Mouse (Mus musculus): ENCODE data around the gene Zfand4.
"Not testable (repeated sequence)": the region's sequence is repeated elsewhere in the genome, so short reads cannot be mapped to it uniquely, and the experiment has no call there.

Gene Zfand4

DNA sequence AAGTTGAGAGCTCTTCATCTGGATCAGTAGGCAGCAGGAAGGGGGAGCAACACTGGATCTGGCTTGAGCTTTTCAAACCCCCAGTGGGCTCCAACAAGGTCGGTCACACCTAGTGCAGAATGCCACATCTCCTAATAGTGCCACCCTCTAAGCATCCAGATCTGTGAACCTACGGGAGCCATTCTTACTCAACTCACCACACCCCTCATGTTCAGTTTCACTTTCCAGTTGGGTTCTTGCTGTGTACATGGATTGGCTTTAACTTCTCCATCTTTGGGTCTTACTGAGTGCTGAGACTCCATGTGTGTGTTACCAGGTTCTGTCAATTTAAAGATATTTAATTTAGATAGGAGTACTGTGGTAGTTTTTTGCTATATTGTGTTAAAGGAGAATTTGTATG lies 47.4 kb downstream of the Zfand4 start:
- no peak for DNase-seq (ENCODE audit: extremely low read depth, low read depth, low spot score)

DNA sequence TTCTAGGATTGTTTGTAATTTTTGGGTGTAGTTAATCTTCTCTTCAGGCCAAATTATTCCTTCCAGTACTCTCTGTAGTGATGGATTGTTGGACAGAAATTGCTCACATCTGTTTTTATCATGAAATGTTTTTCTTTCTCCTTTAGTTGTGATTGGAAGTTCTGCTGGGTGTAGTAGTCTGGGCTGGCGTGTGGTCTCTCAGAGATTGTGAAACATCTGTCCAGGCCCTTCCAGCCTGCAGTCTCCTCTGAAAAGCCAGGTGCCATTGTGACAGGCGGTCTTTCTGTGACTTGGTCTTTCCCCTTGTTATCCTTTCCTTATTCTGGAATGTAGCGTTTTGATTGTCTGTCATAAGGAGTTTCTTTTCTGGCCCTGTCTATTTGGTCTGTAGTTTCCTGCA lies 55.2 kb downstream of the Zfand4 start:
- DNase-seq (ENCODE audit: extremely low read depth, low read depth, low spot score), result no peak

DNA sequence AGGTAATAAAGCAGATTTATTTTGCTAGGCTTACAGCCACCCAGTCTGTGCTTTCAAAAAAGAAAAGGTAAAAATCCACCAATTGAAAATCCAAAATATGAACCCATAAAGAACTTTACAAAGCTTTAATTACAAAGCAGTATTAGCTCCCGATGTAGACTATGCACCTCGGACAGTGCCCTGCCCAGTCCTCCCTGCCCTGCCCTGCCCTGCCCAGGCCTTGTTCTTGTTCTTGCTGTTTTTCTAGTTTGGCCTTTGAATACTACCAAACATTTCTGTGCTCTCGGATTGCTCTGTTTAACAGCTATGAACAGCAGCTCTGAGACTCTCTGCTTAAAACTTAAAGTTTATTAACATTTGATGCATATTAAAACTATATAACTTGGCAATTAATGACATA lies 62.6 kb downstream of the Zfand4 start:
- no peak for DNase-seq (ENCODE audit: extremely low read depth, low read depth, low spot score)

DNA sequence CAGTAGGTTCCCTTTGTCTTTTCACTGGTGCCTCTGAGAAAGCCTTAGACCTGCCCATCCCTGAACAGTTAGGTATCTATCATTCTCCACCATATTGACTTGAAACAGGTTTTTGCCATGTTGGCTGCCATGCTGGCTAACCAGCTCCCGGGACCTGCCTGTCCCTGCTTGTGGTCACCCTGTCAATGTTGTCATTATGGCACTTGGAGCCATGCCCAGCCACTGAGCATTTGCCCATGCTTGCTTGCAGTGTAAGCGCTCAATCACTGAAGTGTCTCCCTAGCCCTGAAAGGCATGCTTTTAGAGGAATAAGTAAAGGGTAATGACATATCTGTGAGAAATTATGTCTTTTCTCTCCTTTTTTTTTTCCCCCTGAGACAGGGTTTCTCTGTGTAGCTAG lies 67.4 kb downstream of the Zfand4 start:
- DNase-seq (ENCODE audit: extremely low read depth, low read depth, low spot score), result no peak

DNA sequence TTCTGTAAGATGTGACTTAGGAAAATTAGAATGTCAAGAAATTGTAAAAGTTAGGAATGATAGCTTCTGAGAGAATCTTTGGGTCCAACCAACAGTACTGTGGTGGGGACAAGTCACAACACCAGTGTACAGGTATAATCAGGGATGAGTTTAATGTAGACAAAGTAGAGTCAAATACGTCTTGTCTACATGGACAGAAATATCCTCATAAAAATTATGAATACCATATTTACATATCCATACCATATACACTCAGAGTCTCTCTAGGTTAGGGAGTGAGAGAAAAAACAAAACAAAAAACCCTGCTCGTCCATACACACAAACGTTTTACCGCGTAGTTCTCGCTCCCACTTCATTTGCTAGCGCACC lies 73.4 kb downstream of the Zfand4 start:
- no peak for DNase-seq (ENCODE audit: extremely low read depth, low read depth, low spot score)

DNA sequence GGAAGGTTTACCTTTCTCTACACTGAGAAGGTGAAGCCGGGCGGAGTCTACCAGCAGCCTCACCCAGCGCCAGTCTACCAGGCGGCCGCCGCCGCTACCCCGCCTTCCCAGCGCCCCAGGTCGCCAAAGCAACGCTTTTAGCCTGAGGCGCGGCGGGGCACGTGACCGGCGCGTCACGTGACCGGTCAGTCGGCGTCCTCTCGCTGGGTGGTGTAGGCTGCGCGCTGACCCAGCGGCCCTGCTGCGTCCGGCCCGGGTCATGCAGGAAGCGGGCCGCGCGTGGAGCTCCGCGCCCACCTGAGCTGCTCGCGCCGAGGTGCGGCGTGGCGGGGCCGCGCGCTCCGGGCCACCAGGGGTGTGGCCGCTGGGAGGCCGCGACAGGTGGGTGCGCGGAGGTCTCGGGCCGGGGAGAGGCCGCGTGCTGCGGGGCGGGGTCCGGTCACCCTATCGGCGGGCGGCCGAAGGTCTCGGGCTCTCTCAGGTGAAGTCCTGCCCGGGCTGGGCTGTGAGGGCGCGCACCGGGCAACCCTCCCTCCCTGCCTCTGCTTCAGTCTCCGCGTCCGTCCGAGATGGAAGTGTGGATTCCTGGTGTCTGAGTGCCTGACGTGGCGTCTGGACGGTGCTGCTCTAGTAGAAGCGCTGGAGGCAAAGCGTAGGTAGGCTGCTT lies 73.9 kb downstream of the Zfand4 start, which contains the start of gene March8:
TSS of gene March8 (plus strand) at position 190 of the 667 bp plus-strand sequence.
- DNase-seq (ENCODE audit: extremely low read depth, low read depth, low spot score), result peak; percentile 45

DNA sequence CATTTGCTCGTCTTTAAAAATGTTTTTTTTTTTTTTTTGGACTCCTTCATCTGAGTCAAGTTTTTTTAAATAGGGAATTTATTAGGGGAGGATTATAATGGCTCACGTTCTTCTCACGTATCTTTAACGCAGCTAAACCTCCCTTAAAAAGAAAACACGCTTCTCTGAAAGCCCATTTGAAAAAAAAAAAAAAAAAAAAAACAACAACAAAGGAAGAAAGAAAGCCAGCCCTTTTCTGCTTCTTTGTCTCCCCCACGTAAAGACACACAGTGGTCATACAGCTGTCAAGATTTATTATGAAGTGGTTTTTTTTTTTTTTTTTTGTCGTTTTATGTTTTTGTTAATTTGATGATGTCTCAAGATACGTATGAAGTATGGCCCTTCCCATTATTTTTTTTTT lies 74.5 kb downstream of the Zfand4 start:
- no peak for DNase-seq (ENCODE audit: extremely low read depth, low read depth, low spot score)

DNA sequence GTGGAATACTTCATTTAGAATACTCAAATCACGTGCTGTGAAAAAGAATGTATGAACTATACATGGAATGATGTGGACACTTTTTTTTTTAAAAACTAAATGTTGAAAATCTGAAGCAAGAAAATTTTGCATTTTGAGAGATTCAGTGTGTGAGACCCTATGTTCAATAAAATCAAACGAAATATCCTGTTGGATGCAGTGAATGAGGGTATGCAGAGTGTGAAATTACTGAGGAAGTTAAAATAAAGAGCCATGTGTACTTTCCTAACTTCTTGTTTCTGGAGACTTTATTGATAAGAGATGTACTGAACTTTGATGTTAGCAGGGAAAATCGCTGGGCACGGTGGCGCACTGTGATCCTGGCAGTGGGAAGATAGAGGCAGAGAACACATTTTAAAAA lies 75.1 kb downstream of the Zfand4 start:
- no peak for DNase-seq (ENCODE audit: extremely low read depth, low read depth, low spot score)

DNA sequence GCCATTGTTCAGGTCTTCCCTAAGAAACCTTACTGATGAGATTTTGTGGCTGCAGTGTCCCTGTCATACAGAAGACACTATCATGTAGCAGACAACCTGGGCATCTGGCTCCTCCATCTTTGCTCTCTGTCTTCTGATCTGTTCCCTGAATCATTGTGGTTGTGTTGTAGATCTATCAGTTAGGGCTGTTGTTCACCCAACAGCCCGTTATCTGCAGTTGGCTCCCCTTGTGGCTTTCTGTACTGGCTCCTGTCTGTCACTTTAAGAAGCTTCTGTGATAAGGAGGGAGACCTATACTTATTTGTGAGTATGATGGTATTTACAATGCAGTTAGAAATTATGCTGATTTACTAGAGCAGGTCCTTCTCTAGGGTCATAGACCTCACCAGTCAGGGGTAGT lies 76.5 kb downstream of the Zfand4 start:
- no peak for DNase-seq (ENCODE audit: extremely low read depth, low read depth, low spot score)

DNA sequence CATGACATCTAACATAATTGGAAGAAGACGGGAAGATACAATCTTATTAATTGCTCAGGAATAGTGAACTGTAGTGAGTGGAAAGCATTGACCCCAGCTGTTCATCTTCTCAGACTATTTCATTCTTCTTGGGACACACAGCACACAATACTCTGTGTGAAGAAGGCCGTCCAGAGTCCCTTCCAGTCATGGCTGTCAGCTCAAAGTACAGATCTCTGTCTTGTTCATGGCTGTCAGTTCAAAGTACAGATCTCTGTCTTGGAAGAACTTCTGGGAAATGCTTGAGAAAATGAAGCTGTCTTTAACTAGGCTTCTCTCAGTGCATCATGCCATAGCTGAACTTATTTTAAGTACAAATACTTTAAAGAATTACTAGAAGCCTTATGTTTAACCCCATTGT lies 83.9 kb downstream of the Zfand4 start:
- no peak for DNase-seq (ENCODE audit: extremely low read depth, low read depth, low spot score)

DNA sequence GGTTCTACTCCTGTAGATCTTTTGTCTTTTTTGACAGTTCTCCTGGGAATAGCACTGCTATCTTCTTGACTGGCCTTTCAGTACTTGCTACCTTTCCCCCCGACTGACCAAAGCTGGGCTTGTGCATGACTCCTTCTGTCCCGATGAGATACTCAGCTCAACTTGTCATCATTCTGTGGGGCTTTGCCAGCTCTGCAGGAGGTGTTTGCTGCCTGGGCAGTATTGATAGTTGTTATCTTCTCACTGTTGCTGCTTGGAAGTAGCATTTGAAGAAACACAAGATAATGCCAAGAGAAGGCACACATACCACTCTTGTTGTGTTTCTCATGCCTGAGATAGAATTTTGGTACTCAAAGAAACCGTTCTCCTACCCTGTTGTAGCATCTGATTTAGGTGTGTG lies 86.0 kb downstream of the Zfand4 start:
- no peak for DNase-seq (ENCODE audit: extremely low read depth, low read depth, low spot score)

DNA sequence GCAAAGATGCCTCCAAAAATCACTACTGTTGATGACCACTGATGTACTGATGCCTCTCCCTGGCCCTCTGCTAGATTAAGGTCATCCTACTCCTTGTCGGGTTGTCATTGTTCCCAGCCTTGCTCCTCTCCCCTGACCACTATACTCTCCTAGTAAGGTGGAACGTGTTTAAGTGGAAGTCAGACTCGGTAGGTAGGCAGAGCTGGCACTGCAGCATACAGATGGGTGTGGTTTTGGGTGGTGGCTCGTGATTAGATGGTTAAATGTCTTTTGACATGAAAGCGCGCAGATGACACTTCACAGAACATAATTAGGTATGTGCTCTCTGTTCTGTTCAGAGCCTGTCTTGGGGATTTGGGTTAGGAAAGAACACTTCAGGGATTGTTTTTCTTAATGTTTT lies 86.6 kb downstream of the Zfand4 start:
- no peak for DNase-seq (ENCODE audit: extremely low read depth, low read depth, low spot score)

DNA sequence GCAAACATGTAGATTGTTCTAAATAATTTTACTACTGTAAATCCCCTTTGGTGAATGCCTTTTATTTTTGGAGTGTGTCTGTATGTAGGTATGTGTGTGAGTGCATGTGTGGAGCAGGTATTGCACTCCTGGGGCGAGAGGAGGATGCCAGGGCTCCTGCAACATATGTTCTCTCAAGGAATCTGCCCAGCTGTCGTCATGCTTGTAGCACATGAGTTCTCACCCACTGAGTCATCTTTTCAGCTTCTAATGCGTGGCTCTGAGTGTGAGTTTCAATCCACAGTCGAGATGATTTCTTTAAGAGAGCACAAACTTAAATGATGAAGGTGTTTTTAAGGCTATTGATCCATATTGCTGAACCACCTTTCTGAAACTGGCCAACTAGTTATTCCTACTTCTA lies 87.5 kb downstream of the Zfand4 start:
- DNase-seq (ENCODE audit: extremely low read depth, low read depth, low spot score), result no peak

DNA sequence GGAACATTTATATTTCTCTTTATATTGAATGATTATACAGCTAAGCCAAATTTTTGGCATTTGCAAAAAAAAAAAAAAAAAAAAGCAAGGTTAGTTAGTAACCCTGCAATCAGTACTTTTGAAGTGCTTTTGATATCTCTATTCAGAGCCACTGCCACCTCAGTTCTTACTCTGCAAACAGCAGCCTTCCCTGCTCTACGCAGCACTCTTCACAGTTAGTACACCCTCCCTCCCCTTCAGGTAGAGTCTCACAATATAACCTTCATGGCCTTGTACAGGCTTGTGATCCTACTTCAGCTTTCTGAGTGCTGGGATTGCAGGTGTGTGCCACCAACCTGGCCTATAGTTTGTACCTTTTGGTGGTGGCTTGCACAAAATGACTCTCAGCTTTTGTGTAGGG lies 89.4 kb downstream of the Zfand4 start:
- DNase-seq (ENCODE audit: extremely low read depth, low read depth, low spot score), result no peak

DNA sequence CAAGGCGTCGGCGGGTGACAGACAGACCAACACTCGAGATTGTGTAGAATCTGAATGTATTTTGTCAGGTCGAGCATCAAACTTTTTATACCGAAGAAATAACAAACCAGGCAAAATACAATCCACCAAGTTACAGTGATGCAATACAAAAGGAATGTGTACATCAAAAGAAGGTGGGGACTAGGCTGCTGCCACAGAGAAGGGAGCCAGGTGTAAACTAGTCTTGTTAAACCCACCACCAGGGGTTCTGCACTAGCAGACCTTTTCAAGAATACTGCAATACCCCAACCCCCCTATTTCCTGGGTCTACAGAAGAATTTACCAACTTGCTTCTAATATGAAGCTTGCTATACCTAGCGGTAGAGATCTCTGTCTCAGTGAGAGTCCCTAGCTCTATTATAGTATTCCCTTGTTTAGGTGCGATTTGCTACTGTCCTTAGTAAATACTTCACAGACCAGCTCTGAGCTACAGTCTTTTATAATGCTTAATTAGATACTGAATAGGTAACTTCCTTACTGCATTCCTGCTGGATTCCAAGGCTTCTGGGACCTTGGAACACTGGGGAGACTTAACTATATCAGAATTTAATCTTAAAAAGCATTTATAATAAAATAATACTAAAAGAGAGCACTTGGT lies 92.4 kb downstream of the Zfand4 start:
- not testable (repeated sequence) for DNase-seq (ENCODE audit: extremely low read depth, low read depth, low spot score)

DNA sequence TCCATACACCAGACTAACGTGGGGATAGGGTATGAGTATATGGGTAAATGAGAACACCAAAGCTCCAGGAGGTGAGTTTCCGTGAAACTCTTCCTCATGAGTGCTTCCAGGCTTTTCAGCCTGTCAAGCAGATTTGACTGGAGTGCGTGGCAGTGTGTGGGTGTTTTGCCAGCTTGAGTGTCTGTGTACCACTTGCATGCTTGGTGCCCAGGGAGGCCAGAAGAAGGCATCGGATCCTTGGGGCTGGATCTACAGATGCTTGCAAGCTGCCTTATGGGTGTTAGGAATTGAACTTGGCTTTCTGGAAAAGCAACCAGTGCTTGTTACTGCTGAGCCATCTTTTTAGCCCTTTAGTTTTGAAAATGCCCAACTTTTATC lies 92.9 kb downstream of the Zfand4 start:
- DNase-seq (ENCODE audit: extremely low read depth, low read depth, low spot score), result no peak

DNA sequence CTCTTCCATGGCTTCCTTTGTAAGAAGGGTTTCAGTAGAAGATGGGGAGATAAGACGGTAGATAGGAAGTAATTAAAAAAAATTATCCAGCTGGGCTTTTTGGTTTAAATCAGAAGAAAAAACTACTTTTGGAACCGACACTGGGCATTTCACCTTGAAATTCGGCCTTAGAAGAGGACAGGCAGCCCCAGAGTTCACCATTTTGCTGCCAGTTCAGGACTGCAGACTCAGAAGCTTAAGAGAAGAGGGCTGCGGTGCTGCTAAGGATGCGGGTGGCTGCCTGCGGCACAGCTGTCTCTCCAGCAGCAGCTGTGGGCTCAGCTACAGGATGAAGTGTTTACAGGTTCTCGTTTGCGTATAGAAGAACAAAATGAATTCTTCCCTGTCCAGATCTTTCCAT lies 94.0 kb downstream of the Zfand4 start:
- no peak for DNase-seq (ENCODE audit: extremely low read depth, low read depth, low spot score)

DNA sequence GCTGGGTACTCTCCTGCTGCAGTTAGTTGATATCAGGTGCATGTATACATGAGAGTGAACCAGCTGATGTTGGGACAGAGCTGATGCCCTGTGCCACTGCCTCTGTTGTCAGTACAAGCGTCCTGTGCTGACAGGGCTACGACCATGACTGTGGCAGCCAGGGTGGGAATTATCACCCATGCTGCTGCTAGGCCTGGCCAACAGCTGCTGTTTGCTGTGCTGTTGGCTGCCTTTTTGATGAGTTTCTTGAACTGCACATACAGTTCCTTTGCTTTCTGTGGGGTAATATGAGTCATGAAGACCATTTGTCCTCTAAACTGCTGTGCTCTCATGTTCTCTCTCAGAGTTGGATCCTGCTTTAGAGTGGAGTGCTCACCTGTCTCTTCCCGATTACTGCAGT lies 95.2 kb downstream of the Zfand4 start:
- DNase-seq (ENCODE audit: extremely low read depth, low read depth, low spot score), result no peak

DNA sequence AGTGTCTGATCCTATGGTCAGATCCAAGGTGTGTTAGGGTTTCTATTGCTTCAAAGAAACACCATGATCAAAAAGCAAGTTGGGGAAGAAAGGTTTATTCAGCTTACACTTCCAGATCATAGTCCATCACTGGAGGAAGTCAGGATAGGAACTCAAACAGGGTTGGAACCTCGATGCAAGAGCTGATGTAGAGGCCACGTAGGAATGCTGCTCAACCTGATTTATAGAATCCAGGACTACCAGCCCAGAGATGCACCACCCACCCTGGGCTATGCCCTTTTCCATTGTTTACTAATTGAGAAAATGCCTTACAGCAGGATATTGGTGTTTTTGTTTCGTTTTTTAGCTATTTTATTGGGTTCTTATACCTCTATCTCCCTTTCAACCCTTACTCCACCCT lies 97.4 kb downstream of the Zfand4 start:
- no peak for DNase-seq (ENCODE audit: extremely low read depth, low read depth, low spot score)

DNA sequence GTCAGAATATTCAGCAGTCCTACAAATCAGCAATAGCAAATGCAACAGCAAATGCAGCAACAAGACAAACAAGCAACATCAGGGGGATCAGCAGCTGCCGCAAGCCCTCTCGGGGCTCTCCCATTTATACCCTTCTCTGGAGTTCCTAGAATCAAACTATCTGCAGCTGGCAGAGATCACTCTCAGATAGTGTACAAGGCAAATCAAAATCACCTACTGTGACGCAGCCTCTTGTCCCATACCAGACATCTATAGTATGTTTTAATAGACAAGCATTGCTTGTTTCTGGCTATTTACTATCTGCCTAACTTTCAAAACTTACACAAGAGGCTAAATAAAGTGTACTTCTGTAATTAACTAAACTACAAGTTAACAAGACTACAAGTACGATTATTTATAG lies 98.0 kb downstream of the Zfand4 start:
- no peak for DNase-seq (ENCODE audit: extremely low read depth, low read depth, low spot score)

DNA sequence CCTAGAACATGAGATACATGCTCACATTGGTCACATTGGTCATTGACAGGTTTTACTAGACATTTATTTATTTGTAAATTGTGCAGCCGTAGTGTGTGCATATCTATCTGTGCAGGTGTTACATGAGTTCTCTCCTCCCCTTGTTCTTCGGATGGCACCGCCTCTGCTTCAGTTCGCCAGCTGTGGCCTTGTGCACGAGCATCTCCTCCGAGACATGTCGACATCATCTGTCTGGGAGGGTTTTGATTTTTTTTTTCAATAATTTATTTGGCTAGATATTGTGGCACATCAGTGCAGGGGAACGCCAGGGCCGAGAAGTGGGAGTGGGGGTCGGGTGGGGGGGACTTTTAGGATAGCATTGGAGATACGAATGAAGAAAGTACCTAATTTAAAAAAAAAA lies 103.9 kb downstream of the Zfand4 start:
- DNase-seq (ENCODE audit: extremely low read depth, low read depth, low spot score), result no peak

DNA sequence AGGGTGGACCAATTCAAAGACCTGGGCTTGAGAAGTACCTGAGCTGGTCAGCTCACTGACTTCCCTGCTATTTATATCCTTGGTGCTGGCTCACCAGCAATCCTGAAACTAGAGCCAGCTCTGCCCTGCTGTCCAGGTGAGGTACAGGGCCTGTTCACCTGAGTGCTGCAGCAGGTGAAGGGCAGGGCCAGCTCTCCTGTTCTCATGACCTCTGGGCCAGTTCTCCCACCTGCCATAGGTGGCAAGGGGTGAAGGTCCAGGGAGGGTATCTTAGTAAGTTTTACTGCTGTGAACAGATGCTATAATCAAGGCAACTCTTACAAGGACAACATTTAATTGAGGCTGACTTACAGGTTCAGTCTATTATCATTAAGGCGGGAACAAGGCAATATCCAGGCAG lies 105.8 kb downstream of the Zfand4 start:
- DNase-seq (ENCODE audit: extremely low read depth, low read depth, low spot score), result no peak
